Mouse (Mus musculus) brain, embryonic 14.5 days (tissue): ENCODE data around the gene Ntrk3. TPM values are rescaled to one million over a fixed set of nuclear protein-coding genes. Genes with fewer than 3 reads are reported as not detected.

Source experiments
- DNase-seq: peaks from one replicate; pipeline ENCODE4 v3.0.0-alpha.2; 2011; ENCODE audit warnings: low read depth
- CTCF ChIP-seq: fragments of 200-500 bp; IDR thresholded peaks from 2 replicates; pipeline ENCODE4 v1.5.1; 2012; ENCODE audit warnings: inconsistent platforms, mild to moderate bottlenecking, moderate library complexity, borderline replicate concordance; ENCODE audit not compliant: insufficient read depth, insufficient read length; ENCODE audit errors: extremely low read depth
- POLR2A ChIP-seq: fragments of 200-500 bp; IDR thresholded peaks from 2 replicates; pipeline ENCODE4 v1.6.1; 2012; ENCODE audit warnings: mild to moderate bottlenecking, inconsistent platforms, borderline replicate concordance; ENCODE audit not compliant: poor library complexity, insufficient read depth, insufficient read length, severe bottlenecking; ENCODE audit errors: extremely low read depth
- polyA plus RNA-seq: library from polyadenylated mRNA; depleted of rRNA; stranded (reverse); fragments of >200 nt; gene quantifications from 2 replicates; pipeline ENCODE4 v1.2.3, GENCODE M21; 2012

The Ntrk3 gene
- polyA plus RNA-seq, 1 experiment: 49.7 TPM

DNA sequence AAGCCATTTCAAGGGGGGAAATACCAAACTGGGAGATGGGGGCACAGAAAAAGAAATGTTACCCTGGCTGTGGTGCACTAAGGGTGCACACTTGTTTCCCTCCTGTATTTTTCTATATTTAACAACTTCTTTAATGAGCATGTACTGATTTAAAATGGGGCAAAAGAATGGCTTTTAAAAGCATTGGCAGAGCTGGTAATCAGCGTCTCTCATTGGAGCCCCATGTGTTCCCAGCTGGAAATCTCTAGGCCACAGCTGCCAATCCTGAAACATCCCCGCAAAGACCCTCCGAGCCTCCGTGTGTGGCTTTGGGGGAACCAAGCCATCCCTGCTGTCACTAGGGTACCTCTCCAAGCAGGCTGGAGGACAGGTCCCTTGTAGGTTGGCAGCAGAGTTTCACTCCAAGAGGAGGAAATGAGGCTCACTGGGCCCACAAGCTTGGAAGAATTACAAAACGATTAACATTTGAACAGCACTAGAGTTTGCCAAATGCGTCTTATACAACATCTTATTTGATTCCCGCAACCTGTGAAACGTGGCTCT lies 16.7 kb upstream of the Ntrk3 start:
- peak; percentile 54 for DNase-seq

DNA sequence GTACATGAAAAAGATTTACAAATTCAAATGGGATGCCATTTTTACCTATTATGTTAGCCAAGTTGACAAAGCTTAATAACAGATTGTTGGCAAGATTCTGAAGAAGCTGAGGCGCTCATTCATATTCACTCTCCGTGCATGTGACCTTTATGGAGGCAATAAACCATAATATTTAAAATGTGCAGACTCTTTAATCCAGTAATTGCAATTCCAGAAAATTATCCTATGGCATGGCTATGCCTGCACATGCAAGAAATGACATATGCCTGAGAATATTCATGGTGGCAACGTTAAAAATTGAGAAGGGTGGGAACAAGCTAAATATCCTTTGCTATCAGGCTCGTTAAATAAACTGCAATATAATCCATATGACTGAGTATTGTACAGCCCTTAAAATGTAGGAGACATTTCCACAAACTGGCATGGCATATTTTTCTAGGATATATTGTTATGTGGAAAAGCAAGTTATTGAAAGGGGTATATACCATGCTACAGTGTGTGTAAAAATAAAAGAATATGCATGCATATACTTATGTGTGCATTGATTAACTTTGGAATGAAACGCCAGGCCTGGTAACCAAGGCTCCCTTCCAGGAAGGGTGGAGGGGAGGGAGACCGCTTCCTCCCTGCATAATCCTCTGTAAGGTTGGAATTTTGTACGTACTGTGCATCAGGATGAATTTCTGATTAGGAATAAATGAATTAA lies 16.1 kb upstream of the Ntrk3 start:
- no peak for TF ChIP-seq CTCF
- TF ChIP-seq POLR2A: no peak
- DNase-seq: peak; percentile 58

More for the DNA sequence above, 16.7 kb upstream of the Ntrk3 start:
- TF ChIP-seq POLR2A (no peak), CTCF (no peak)

DNA sequence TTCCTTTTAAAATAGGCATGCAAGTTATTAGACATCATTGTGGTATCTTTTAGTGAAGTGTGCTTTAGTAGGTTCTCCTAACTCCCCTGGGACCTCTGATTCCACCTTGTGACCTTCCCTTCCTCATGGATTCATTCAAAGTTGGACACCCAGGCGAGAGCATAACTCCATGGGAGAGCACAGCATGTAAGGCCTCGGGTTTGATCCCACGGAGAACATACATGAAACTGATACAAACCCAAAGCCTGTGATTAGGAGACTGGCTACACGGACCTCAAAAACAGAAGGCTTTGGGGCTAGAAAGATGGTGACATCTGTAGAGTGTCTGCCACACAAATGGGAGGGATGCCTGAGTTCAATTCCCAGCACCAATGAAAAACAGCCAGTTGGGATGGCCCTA lies 15.1 kb upstream of the Ntrk3 start:
- no peak for TF ChIP-seq CTCF
- TF ChIP-seq POLR2A: no peak
- no peak for DNase-seq

- TF ChIP-seq CTCF (no peak), POLR2A (no peak)
Measured at GRCm38 (mm10) chr7:78743731-78744385, 6.0 kb upstream of the Ntrk3 start.

DNA sequence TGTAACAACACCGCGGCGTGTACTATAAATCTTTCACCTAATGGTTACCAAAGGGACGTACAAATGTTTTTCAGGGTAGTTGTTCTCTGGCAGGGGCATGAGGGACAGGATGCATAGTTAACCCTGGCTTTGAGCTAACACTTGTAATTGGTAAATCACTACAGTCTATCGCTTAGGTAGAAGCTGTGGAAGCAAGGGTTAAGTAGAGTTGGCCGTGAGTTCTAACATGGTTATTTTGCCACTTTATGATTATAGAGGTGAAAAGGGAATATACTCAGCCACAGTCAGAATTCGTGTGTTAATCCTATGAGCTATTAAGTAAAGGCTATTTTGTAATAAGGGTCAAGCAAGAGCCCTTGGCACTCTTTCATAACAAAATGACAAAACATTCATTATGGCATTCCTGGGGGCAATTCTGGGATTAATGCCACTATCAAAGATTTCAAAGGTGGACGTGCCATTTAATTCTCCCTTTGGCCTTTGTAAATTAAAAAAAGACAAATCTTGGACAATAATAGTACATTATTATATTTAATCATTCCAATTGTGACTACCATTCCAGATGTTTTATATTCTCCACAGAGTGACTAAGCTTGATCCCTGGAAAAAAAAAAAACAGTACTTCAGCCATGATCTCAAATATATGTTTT lies 1.7 kb upstream of the Ntrk3 start:
- TF ChIP-seq POLR2A: no peak
- no peak for TF ChIP-seq CTCF
- DNase-seq: no peak

More at GRCm38 (mm10) chr7:78743731-78744385, 6.0 kb upstream of the Ntrk3 start:
- no peak for DNase-seq

DNA sequence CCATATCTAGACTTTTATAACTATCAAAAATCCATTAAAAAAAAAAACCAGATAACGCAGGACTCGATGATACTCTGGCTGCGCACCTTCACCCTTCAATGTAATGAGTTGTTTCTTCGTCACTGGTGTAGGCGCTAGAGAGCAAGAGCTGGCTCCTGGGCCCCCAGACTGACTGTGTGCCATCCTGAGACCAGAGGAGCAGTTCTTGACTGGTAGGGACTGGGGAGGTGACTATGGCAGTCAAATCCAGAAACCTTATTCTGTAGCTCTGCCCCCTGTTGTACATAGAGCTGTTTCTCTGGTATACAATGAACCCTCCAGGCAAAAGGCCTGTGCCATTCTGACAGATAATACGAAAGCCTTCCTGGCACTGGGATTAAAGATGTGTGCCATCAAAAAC lies 616 bp downstream of the Ntrk3 start:
- no peak for DNase-seq
- no peak for TF ChIP-seq CTCF
- TF ChIP-seq POLR2A: no peak

GRCm38 (mm10) chr7:78731391-78731790 lies 6.4 kb downstream of the Ntrk3 start:
- peak; percentile 17 for DNase-seq
- TF ChIP-seq POLR2A: no peak
- TF ChIP-seq CTCF: no peak

GRCm38 (mm10) chr7:78724591-78724990 lies 13.2 kb downstream of the Ntrk3 start:
- no peak for TF ChIP-seq CTCF
- no peak for TF ChIP-seq POLR2A
- no peak for DNase-seq

GRCm38 (mm10) chr7:78722051-78722450 lies 15.8 kb downstream of the Ntrk3 start:
- DNase-seq: no peak
- no peak for TF ChIP-seq POLR2A
- TF ChIP-seq CTCF: no peak

GRCm38 (mm10) chr7:78720989-78721816 lies 16.6 kb downstream of the Ntrk3 start:
- no peak for TF ChIP-seq POLR2A
- TF ChIP-seq CTCF: no peak
- DNase-seq: no peak
